Mouse (Mus musculus) C2C12 (cell line): Measurements from ENCODE around the gene Akap12.

ENCODE experiments used
- CTCF ChIP-seq: IDR thresholded peaks from one replicate; pipeline ENCODE4 v1.5.1; 2011; ENCODE audit not compliant: control insufficient read depth, insufficient read depth, insufficient read length
- USF1 ChIP-seq: IDR thresholded peaks from one replicate; pipeline ENCODE4 v1.6.1; 2011; ENCODE audit warnings: low read depth, mild to moderate bottlenecking, control low read depth, moderate library complexity

- TF ChIP-seq USF1: no peak
- TF ChIP-seq CTCF: no peak
Observed at GRCm38 (mm10) chr10:4250681-4251080, 15.5 kb upstream of the Akap12 start.
